Mouse (Mus musculus): Measurements from ENCODE around the gene Nrn1. TPM values are rescaled to one million over a fixed set of nuclear protein-coding genes. Genes with fewer than 3 reads are reported as not detected.

The Nrn1 gene
- polyA plus RNA-seq, 1 experiment from 2014 or later = 6.9 TPM

GRCm38 (mm10) chr13:36716708-36717107 is 18.2 kb downstream of the Nrn1 start:
- no peak overlapping the region for H3K4me3 ChIP-seq (ENCODE audit: low read depth, low read length)
- peaks cover 4% of the 10 kb centered on the region for H3K27me3 ChIP-seq (replicated peaks; ENCODE audit: control insufficient read depth, insufficient read depth, low read length)
- no peak for ATAC-seq (replicated peaks; ENCODE audit: low FRiP score)
- no peak overlapping the region for H3K9ac ChIP-seq (ENCODE audit: low read depth, low read length)
- H3K4me2 ChIP-seq = no peak overlapping the region
- no peak overlapping the region for H3K27ac ChIP-seq (ENCODE audit: low read depth, low read length)
- H3K9me3 ChIP-seq (ENCODE audit: control insufficient read depth, low read length) = no peaks in the 10 kb centered on the region
- H3K36me3 ChIP-seq (ENCODE audit: control insufficient read depth, insufficient read depth, low read length) = no peaks in the 10 kb centered on the region
- WGBS = 31% methylated on average over 2 of the region's 2 CpGs
- H3K4me1 ChIP-seq (replicated peaks; ENCODE audit: control insufficient read depth, insufficient read depth, low read length) = no peaks in the 10 kb centered on the region
- DNase-seq (ENCODE audit: low spot score) = no peak

DNA sequence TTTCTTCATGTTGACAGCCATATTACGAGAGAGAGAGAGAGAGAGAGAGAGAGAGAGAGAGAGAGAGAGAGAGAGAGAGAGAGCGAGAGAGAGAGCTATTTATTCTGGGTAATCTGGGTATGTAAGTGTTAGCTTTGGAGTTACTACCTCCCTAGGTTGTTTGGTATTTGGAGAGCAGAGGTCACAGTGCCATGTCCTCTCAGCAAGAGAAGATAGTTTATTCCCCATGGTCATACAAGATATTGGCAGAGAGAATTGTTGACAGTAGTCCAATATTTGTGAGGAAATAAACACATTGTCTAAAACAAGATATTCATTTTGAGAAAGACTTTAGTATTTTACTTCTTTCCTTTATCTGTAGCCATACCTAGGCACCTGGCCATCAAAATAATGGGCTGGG is 20.8 kb downstream of the Nrn1 start:
- no peak for DNase-seq (ENCODE audit: low spot score)
- Histone ChIP-seq H3K4me3 (ENCODE audit: low read depth, low read length) (no peak overlapping the region), H3K36me3 (ENCODE audit: control insufficient read depth, insufficient read depth, low read length) (no peaks in the 10 kb centered on the region), H3K27me3 (replicated peaks; ENCODE audit: control insufficient read depth, insufficient read depth, low read length) (no peaks in the 10 kb centered on the region), H3K4me1 (replicated peaks; ENCODE audit: control insufficient read depth, insufficient read depth, low read length) (no peaks in the 10 kb centered on the region), H3K9ac (ENCODE audit: low read depth, low read length) (no peak overlapping the region), H3K27ac (ENCODE audit: low read depth, low read length) (no peak overlapping the region), H3K9me3 (ENCODE audit: control insufficient read depth, low read length) (no peaks in the 10 kb centered on the region), H3K4me2 (no peak overlapping the region)
- 61% methylated on average over 2 of the region's 2 CpGs for WGBS
- ATAC-seq (replicated peaks; ENCODE audit: low FRiP score) = no peak

DNA sequence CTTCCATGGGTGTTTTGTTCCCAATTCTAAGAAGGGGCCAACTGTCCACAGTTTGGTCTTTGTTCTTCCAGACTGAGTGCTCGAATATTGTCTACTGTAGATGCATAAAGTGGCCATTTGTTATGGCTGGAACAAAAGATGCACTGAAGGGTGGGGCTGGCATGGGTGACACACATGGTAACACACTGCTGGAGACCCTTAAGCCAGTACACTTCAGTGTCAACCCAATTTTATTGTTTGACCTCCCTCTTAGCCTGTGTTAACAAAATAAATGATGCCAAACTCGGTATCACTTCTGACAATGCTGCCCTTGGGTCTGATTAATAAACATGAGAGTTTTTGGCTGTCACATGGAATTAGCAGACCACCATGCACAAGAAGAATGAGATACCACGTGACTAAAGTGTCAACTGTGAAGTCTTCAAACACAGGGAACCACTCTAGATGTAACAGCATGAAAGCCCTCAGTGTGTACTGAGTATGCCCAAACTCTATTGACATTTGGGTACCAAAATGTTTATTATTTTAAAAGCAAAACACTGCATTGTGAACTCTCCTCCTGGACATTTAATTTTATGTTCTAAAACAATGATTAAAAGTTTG is 27.7 kb downstream of the Nrn1 start:
- Histone ChIP-seq H3K9ac (ENCODE audit: low read depth, low read length) (no peak overlapping the region), H3K27me3 (replicated peaks; ENCODE audit: control insufficient read depth, insufficient read depth, low read length) (no peaks in the 10 kb centered on the region), H3K36me3 (ENCODE audit: control insufficient read depth, insufficient read depth, low read length) (no peaks in the 10 kb centered on the region), H3K9me3 (ENCODE audit: control insufficient read depth, low read length) (no peaks in the 10 kb centered on the region), H3K4me1 (replicated peaks; ENCODE audit: control insufficient read depth, insufficient read depth, low read length) (no peaks in the 10 kb centered on the region), H3K4me3 (ENCODE audit: low read depth, low read length) (no peak overlapping the region), H3K4me2 (no peak overlapping the region), H3K27ac (ENCODE audit: low read depth, low read length) (no peak overlapping the region)
- DNase-seq (ENCODE audit: low spot score) = no peak
- ATAC-seq (replicated peaks; ENCODE audit: low FRiP score) = no peak
- 55% methylated on average over 3 of the region's 3 CpGs for WGBS

GRCm38 (mm10) chr13:36696351-36696771 is 38.6 kb downstream of the Nrn1 start:
- 70% methylated on average over 8 of the region's 8 CpGs for WGBS
- no peak for DNase-seq (ENCODE audit: low spot score)
- no peaks in the 10 kb centered on the region for H3K36me3 ChIP-seq (ENCODE audit: control insufficient read depth, insufficient read depth, low read length)
- H3K9me3 ChIP-seq (ENCODE audit: control insufficient read depth, low read length) = no peaks in the 10 kb centered on the region
- H3K9ac ChIP-seq (ENCODE audit: low read depth, low read length) = no peak overlapping the region
- no peak overlapping the region for H3K4me2 ChIP-seq
- ATAC-seq (replicated peaks; ENCODE audit: low FRiP score) = no peak
- H3K27ac ChIP-seq (ENCODE audit: low read depth, low read length) = no peak overlapping the region
- no peak overlapping the region for H3K4me3 ChIP-seq (ENCODE audit: low read depth, low read length)
- no peaks in the 10 kb centered on the region for H3K27me3 ChIP-seq (replicated peaks; ENCODE audit: control insufficient read depth, insufficient read depth, low read length)
- H3K4me1 ChIP-seq (replicated peaks; ENCODE audit: control insufficient read depth, insufficient read depth, low read length) = no peaks in the 10 kb centered on the region

GRCm38 (mm10) chr13:36695516-36696201 is 39.3 kb downstream of the Nrn1 start:
- H3K4me2 ChIP-seq = no peak overlapping the region
- ATAC-seq (replicated peaks; ENCODE audit: low FRiP score) (no peak), DNase-seq (ENCODE audit: low spot score) (no peak)
- 41% methylated on average over 7 of the region's 7 CpGs for WGBS
- H3K9ac ChIP-seq (ENCODE audit: low read depth, low read length) = no peak overlapping the region
- no peak overlapping the region for H3K27ac ChIP-seq (ENCODE audit: low read depth, low read length)
- H3K9me3 ChIP-seq (ENCODE audit: control insufficient read depth, low read length) = no peaks in the 10 kb centered on the region
- H3K4me1 ChIP-seq (replicated peaks; ENCODE audit: control insufficient read depth, insufficient read depth, low read length) = no peaks in the 10 kb centered on the region
- no peaks in the 10 kb centered on the region for H3K27me3 ChIP-seq (replicated peaks; ENCODE audit: control insufficient read depth, insufficient read depth, low read length)
- no peaks in the 10 kb centered on the region for H3K36me3 ChIP-seq (ENCODE audit: control insufficient read depth, insufficient read depth, low read length)
- H3K4me3 ChIP-seq (ENCODE audit: low read depth, low read length) = no peak overlapping the region

GRCm38 (mm10) chr13:36683581-36683980 is 51.4 kb downstream of the Nrn1 start:
- Histone ChIP-seq H3K27ac (ENCODE audit: low read depth, low read length) (no peak overlapping the region), H3K9ac (ENCODE audit: low read depth, low read length) (no peak overlapping the region), H3K4me2 (no peak overlapping the region), H3K9me3 (ENCODE audit: control insufficient read depth, low read length) (no peaks in the 10 kb centered on the region), H3K36me3 (ENCODE audit: control insufficient read depth, insufficient read depth, low read length) (no peaks in the 10 kb centered on the region), H3K4me3 (ENCODE audit: low read depth, low read length) (no peak overlapping the region), H3K4me1 (replicated peaks; ENCODE audit: control insufficient read depth, insufficient read depth, low read length) (no peaks in the 10 kb centered on the region), H3K27me3 (replicated peaks; ENCODE audit: control insufficient read depth, insufficient read depth, low read length) (no peaks in the 10 kb centered on the region)
- ATAC-seq (replicated peaks; ENCODE audit: low FRiP score) = no peak
- 71% methylated on average over 4 of the region's 4 CpGs for WGBS
- no peak for DNase-seq (ENCODE audit: low spot score)

DNA sequence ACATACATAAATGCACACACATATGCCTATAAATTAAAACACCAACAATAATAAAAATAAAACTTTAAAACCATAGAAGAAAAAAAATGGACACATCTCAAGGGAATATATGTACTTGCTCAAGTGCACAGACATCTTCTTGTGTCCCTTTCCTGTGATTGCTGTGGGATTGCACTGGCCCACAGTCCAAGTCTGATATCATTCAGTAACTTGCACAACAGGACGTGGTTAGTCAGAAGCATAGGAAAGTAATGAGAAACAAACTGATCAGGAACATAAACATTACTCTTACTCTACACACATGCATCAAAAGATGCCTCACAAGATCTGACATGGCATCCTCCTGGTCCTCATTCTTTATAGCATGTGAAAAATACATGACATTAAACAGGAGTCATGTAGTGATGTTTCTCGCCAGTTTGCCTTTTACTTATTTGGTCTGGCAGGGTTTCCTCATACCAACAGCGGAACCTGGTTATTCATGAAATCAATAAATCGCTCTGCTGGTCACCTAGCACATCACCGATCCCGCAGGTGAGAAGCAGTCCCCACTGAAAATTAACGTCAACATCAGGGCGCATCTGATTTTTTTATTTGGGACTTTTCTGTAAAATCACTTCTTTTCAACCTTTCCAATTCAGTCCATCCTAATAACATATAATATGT is 54.1 kb downstream of the Nrn1 start:
- Histone ChIP-seq H3K36me3 (ENCODE audit: control insufficient read depth, insufficient read depth, low read length) (no peaks in the 10 kb centered on the region), H3K9me3 (ENCODE audit: control insufficient read depth, low read length) (no peaks in the 10 kb centered on the region), H3K9ac (ENCODE audit: low read depth, low read length) (no peak overlapping the region), H3K4me2 (no peak overlapping the region), H3K4me1 (replicated peaks; ENCODE audit: control insufficient read depth, insufficient read depth, low read length) (no peaks in the 10 kb centered on the region), H3K27ac (ENCODE audit: low read depth, low read length) (no peak overlapping the region), H3K4me3 (ENCODE audit: low read depth, low read length) (no peak overlapping the region), H3K27me3 (replicated peaks; ENCODE audit: control insufficient read depth, insufficient read depth, low read length) (no peaks in the 10 kb centered on the region)
- WGBS = 83% methylated on average over 8 of the region's 8 CpGs
- DNase-seq (ENCODE audit: low spot score) = no peak
- ATAC-seq (replicated peaks; ENCODE audit: low FRiP score) = no peak

DNA sequence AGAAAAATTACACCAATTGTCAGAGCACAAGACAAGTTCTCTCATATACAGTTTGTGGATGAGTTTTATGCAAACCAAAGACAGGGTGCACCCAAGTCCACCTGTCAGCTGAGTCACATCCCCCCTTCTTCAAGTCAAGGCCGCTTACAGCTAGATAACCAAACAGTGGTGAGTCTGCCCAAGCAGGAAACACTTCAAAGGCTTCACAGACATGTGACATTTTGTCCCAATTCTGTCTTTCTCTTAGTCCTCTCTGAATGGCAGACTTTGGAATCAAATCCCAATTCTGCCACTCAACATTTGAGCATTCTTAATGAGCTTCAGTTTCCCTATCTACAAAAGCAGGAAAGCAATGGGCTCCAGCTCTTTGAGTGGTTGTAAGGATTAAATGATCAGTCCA is 55.6 kb downstream of the Nrn1 start:
- no peaks in the 10 kb centered on the region for H3K4me1 ChIP-seq (replicated peaks; ENCODE audit: control insufficient read depth, insufficient read depth, low read length)
- no peak overlapping the region for H3K4me3 ChIP-seq (ENCODE audit: low read depth, low read length)
- H3K27me3 ChIP-seq (replicated peaks; ENCODE audit: control insufficient read depth, insufficient read depth, low read length) = no peaks in the 10 kb centered on the region
- no peak overlapping the region for H3K9ac ChIP-seq (ENCODE audit: low read depth, low read length)
- DNase-seq (ENCODE audit: low spot score) (no peak), ATAC-seq (replicated peaks; ENCODE audit: low FRiP score) (no peak)
- H3K4me2 ChIP-seq = no peak overlapping the region
- no peaks in the 10 kb centered on the region for H3K9me3 ChIP-seq (ENCODE audit: control insufficient read depth, low read length)
- WGBS = 33% methylated on average over 1 of the region's 1 CpGs
- H3K27ac ChIP-seq (ENCODE audit: low read depth, low read length) = no peak overlapping the region
- no peaks in the 10 kb centered on the region for H3K36me3 ChIP-seq (ENCODE audit: control insufficient read depth, insufficient read depth, low read length)
